Mouse (Mus musculus) embryo, embryonic 11 days (tissue): ENCODE results near the gene Prrt4.

Source experiments
- DNase-seq: peaks from one replicate; pipeline ENCODE4 v3.0.0-alpha.2; 2015

Prrt4 gene

DNA sequence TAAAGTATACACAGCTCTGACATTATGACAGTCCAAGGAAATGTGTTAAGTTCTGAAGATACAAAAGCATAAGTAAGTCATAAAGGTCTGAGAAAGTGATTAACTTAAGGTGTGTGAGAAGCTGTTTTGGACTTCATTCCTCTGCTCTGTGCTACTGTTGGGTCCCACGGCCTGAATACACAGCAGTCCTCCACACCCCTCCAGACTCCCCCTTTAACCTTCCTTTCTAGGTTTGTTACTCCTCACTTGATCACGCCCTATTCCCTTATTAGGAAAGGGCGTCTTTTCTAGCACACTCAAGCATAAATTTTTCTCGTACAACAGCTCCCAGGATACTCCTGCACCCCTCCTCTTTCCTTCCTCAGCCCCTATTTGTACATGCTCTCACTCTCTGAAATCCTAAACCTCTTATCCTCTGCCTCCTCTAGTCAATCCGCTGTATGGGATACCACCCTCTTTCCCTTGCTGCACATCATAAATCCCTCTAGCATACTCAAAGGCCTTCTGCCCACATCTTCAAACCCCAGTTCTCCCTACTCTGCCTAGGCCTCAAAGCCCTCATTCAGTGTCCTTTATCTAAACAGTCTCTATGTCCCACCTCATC, 31.9 kb downstream of the Prrt4 start:
- no peak for DNase-seq

DNA sequence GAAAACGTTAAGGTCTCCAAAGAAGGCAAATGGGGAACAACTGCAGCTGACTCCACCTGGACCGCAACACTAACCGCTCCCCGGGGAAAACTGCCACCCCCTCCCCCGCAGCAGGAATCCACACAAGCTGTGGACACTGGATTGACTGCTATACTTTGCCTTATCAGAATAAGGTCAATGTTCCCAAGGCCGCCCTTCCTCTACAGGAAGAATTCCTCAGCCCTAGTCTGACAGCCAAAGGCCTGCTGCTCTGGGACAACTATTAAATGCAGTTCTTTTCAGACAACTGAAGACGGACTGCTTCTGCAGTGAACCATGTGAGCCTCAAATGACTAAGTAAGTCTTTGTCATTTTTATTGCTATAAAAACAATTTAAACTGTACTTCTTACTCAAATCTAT, 32.7 kb downstream of the Prrt4 start:
- DNase-seq = no peak

DNA sequence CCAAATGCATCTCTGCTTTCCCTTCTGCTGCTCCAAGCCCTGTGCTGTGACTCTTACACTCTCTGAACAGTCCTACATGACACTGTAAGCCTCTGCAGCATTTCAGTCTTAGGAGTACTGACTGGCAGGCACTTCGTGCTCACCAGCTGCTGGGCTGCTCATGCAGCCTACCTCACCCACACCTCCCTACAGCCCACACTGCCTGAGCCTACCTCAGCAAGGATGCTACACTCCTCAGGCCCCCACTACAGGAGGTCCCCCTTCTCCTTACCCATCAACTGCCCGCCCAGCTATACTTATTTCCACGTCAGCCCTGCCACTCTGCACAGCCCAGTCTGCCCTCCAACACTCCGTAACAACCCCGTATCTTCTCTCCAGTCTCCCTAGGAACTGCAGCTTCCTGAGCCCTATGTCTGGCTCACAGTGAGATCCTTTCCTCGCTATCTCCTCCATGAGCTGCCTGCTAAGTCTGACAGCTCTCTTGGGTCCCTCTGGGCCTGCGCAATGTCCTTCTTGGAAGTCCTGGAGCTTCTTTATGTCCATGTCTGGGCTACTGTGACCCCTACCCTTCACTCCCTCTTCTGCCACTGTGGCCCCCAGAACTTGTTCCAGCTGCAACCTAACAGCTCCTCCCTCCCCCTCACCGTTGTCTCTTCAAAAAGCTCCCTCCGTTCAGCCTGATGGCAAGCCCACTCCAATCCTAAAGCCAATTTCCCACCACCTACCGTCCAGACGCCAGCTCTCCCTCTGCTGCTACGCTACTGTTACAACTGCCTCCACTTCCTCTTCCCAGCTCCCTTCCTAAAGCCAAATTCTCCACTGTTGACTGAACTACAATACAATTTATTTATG, 33.7 kb downstream of the Prrt4 start:
- no peak for DNase-seq

DNA sequence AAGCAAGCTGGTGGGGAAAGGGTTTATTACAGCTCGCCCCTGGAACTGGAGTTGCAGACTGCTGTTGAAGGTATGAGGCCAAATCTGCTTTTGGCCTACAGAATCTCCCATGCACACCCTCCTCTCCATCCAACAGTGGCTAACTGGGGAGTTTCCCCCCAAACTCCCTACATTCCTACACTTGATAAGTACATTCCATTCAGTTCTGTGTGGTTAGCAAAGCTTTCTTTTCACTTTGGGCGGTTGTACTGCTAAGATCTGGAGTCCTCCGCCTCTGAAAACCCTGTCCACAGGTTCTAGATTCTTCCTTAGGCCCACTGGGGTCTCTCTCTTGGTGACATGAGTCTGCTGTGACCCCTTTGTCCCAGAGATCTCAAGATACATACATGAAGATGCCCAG, 34.4 kb downstream of the Prrt4 start:
- no peak for DNase-seq

DNA sequence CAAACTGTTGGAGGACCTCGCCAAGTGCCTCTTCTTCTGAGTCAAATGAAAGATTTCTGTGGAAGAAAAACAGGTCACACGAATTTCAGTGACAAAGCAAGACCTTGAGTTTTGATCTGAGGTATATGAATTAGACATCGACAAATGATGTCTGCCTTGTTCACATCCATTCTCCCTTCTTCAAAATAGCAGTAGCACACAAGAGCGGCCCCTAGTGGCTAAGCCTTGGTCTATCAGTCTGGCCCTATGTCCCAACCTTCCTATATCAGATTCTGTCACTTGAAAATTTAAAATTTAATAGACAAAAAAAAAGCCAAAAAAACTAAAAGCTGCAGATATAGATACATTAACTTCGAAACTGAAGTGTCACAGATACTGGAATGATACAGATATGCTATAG, 35.8 kb downstream of the Prrt4 start:
- DNase-seq = peak; percentile 67

DNA sequence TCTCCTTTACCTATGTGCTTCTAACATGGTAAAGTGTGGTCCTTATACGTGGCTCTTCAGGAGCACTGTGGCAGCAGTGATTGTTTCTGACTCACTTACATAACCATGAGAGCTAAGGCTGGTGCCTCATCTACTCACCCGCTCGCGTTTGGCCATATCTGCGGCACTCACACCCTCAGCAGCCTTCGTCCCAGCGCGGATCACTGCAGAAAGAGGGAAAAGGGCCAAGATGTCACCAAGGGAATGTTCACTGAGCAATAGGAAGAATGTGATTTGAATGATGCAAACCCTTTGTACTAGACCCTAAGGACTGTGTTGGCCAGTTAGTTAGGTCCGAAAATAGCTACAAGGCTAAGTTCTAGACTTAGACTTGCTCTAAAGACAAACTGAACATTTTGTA, 41.9 kb downstream of the Prrt4 start:
- DNase-seq = no peak

DNA sequence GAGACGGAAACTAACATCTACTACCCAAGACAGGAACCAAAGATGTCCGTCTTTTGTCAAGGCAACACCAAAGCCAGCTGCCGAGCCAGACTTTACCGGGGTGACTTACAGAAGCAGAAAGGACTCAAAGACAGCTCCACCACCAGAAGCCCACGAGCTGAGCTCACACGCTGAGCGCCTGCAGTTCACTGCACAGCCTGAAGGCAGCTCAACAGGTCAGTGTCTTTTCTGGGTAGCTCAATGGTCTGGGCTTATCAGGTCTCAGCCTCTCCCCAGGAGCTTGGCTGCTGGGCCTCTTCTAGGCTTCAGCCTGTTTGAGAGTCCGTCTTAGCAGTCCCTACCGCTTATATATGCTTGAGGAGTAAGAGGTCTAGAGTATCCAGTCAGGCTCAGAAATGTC, 46.3 kb downstream of the Prrt4 start:
- no peak for DNase-seq

DNA sequence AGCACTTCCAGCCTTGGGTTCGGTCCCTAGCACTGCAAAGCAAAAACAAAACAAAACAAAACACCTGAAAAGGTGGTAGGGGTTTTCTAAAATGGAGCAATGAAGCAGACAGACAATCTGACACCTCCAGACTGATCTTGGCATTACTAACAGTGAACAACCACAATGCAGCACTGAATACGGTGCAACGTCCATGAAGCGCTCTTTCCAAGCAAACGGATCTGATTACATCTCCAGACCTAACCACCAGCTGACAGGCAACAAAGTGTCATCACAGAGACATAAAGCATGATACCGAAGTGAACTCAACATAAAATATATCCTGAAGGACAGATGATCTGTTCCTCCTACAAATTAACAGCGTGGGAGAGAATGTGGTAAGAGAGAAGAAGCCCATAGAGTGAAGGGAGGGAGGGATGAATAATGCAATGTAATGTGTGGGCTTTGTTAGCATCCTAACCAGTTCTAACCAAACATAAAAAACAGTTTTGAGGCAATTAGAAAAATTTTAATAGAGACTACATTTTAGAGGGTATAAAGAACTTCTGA, 52.4 kb downstream of the Prrt4 start:
- DNase-seq = no peak

DNA sequence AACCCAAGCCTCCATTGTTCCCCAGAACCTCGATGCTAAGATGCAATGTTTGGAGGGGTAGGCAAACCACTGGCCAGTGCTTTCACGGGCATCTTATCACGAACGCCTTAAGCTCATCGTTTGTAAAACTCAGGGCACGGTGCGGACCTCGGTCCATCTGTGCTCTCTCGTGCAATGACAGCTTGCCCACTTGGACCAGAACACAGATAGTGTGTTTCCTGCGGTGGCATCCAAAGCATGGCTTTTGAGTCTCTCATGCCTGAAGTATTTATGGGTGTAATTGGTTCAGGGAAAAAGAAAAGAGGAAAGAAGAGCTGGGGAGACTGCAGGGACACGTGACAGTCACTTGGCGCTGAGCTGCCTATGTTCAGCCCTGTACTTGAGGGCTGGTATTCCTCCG, 59.4 kb downstream of the Prrt4 start:
- no peak for DNase-seq
